Mouse (Mus musculus): ENCODE measurements around the gene Kcnk4. TPM values are rescaled to one million over a fixed set of nuclear protein-coding genes. Genes with fewer than 3 reads are reported as not detected.

The Kcnk4 gene
- polyA plus RNA-seq, 2 experiments: 1.1 TPM

DNA sequence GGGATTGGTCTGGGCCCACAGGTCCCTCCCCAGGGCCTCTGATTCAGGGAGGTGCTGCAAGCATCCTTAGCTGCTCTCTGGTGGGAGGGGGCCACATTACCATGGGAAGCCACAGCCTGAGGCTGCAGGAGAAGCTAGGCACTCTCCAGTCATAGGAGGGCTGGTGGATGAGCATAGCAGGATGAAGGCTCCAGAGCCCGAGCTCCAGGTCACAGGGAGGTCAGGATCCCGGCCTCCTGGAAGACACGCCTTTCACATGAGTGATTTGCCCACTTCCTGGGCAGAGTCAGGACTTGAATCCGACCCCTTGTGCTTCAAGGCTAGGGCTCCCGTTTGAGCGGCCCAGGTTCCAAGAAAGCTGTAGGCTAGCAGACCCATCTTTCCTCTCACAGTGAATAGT is 37.3 kb upstream of the Kcnk4 start:
- no peaks in the 10 kb centered on the region for H3K36me3 ChIP-seq (ENCODE audit: control insufficient read depth, insufficient read depth, low read length)
- H3K27me3 ChIP-seq (ENCODE audit: control insufficient read depth, insufficient read depth, low read length): no peaks in the 10 kb centered on the region
- ATAC-seq (ENCODE audit: low FRiP score, low read depth) (no peak), DNase-seq (ENCODE audit: low spot score) (no peak)
- WGBS: 32% methylated on average over 6 of the region's 6 CpGs
- no peaks in the 10 kb centered on the region for H3K9me3 ChIP-seq (ENCODE audit: control insufficient read depth, low read length)
- H3K4me2 ChIP-seq (replicated peaks; ENCODE audit: low read depth, low read length, severe bottlenecking): no peak overlapping the region
- no peak overlapping the region for H3K27ac ChIP-seq (replicated peaks; ENCODE audit: low read depth, low read length)
- H3K4me3 ChIP-seq (replicated peaks; ENCODE audit: low read length): no peak overlapping the region
- no peak for TF ChIP-seq POLR2A (IDR thresholded peaks at IDR 0.05; ENCODE audit: borderline replicate concordance, extremely low read depth, insufficient read depth, insufficient read length)
- peaks cover 27% of the 10 kb centered on the region for H3K4me1 ChIP-seq (ENCODE audit: control insufficient read depth, insufficient read depth, low read length)
- no peak overlapping the region for H3K9ac ChIP-seq (ENCODE audit: low read depth, low read length, severe bottlenecking)

- WGBS: 22% methylated on average over 11 of the region's 11 CpGs
- Histone ChIP-seq H3K9me3 (ENCODE audit: control insufficient read depth, low read length) (no peaks in the 10 kb centered on the region), H3K27ac (replicated peaks; ENCODE audit: low read depth, low read length) (no peak overlapping the region), H3K9ac (ENCODE audit: low read depth, low read length, severe bottlenecking) (0 out of 2 replicates have a peak overlapping the region, but pooled peaks have one; percentile 63), H3K27me3 (ENCODE audit: control insufficient read depth, insufficient read depth, low read length) (no peaks in the 10 kb centered on the region), H3K36me3 (ENCODE audit: control insufficient read depth, insufficient read depth, low read length) (peaks cover 10% of the 10 kb centered on the region), H3K4me2 (replicated peaks; ENCODE audit: low read depth, low read length, severe bottlenecking) (peak overlapping the region; percentile 61), H3K4me3 (replicated peaks; ENCODE audit: low read length) (peak overlapping the region; percentile 61), H3K4me1 (ENCODE audit: control insufficient read depth, insufficient read depth, low read length) (peaks cover 21% of the 10 kb centered on the region)
- TF ChIP-seq POLR2A (IDR thresholded peaks at IDR 0.05; ENCODE audit: borderline replicate concordance, extremely low read depth, insufficient read depth, insufficient read length): no peak
- ATAC-seq (ENCODE audit: low FRiP score, low read depth) (no peak), DNase-seq (ENCODE audit: low spot score) (no peak)
Measured at GRCm38 (mm10) chr19:6970460-6971085, 36.3 kb upstream of the Kcnk4 start.

DNA sequence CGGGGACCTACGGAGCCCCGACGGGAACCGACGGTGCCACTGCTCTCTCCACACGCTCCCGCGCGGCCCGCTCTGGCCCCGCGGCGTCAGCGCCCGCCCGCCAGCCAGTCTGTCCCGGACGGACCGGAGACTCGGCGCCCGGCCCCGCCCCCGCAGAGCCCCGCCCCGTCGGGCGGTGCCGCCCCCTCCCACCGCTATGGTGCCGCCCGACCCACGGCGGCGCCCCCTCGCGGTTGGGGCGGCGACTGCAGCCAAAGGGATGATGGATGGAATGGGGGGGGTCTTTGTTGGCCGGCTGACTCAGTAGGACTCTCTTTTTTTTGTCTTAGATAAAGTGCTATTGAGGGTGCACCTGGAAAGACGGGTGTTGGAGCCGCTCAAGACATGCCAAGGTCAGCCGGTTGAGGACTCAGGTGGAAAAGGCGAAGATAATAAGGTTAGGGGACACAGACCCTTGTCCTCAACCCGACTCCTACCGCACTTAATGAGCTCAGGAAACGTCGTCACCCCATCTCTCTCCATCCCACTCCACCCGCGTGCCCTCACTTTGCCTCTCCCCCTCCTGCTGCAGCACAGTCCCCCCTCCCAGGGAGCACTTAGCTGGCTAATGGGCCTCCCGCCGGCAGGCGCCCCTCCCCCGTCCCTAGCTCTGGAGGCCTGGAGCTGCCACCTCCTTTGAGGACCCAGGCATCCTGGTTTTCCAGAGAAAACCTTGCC is 35.5 kb upstream of the Kcnk4 start:
- WGBS: under 1% methylated on average over 44 of the region's 55 CpGs
- peak; percentile 30 for DNase-seq (ENCODE audit: low spot score)
- peak; percentile 73 for ATAC-seq (ENCODE audit: low FRiP score, low read depth)
- Histone ChIP-seq H3K9me3 (ENCODE audit: control insufficient read depth, low read length) (no peaks in the 10 kb centered on the region), H3K27ac (replicated peaks; ENCODE audit: low read depth, low read length) (no peak overlapping the region), H3K4me1 (ENCODE audit: control insufficient read depth, insufficient read depth, low read length) (peaks cover 21% of the 10 kb centered on the region), H3K27me3 (ENCODE audit: control insufficient read depth, insufficient read depth, low read length) (no peaks in the 10 kb centered on the region), H3K9ac (ENCODE audit: low read depth, low read length, severe bottlenecking) (peak overlapping the region; percentile 63), H3K4me2 (replicated peaks; ENCODE audit: low read depth, low read length, severe bottlenecking) (peak overlapping the region; percentile 61), H3K4me3 (replicated peaks; ENCODE audit: low read length) (peak overlapping the region; percentile 61), H3K36me3 (ENCODE audit: control insufficient read depth, insufficient read depth, low read length) (peaks cover 18% of the 10 kb centered on the region)
- peak; percentile 69; the same call in 1 of the 2 replicates for TF ChIP-seq POLR2A (IDR thresholded peaks at IDR 0.05; ENCODE audit: borderline replicate concordance, extremely low read depth, insufficient read depth, insufficient read length)

GRCm38 (mm10) chr19:6969291-6969664 is 35.0 kb upstream of the Kcnk4 start:
- no peaks in the 10 kb centered on the region for H3K9me3 ChIP-seq (ENCODE audit: control insufficient read depth, low read length)
- H3K4me3 ChIP-seq (replicated peaks; ENCODE audit: low read length): peak overlapping the region; percentile 61
- peak; percentile 39 for DNase-seq (ENCODE audit: low spot score)
- no peak overlapping the region for H3K27ac ChIP-seq (replicated peaks; ENCODE audit: low read depth, low read length)
- 1% methylated on average over 12 of the region's 20 CpGs for WGBS
- H3K27me3 ChIP-seq (ENCODE audit: control insufficient read depth, insufficient read depth, low read length): no peaks in the 10 kb centered on the region
- peaks cover 23% of the 10 kb centered on the region for H3K36me3 ChIP-seq (ENCODE audit: control insufficient read depth, insufficient read depth, low read length)
- peak; percentile 46 for ATAC-seq (ENCODE audit: low FRiP score, low read depth)
- peak overlapping the region; percentile 63 for H3K9ac ChIP-seq (ENCODE audit: low read depth, low read length, severe bottlenecking)
- H3K4me2 ChIP-seq (replicated peaks; ENCODE audit: low read depth, low read length, severe bottlenecking): peak overlapping the region; percentile 61
- TF ChIP-seq POLR2A (IDR thresholded peaks at IDR 0.05; ENCODE audit: borderline replicate concordance, extremely low read depth, insufficient read depth, insufficient read length): no peak
- H3K4me1 ChIP-seq (ENCODE audit: control insufficient read depth, insufficient read depth, low read length): peaks cover 21% of the 10 kb centered on the region

DNA sequence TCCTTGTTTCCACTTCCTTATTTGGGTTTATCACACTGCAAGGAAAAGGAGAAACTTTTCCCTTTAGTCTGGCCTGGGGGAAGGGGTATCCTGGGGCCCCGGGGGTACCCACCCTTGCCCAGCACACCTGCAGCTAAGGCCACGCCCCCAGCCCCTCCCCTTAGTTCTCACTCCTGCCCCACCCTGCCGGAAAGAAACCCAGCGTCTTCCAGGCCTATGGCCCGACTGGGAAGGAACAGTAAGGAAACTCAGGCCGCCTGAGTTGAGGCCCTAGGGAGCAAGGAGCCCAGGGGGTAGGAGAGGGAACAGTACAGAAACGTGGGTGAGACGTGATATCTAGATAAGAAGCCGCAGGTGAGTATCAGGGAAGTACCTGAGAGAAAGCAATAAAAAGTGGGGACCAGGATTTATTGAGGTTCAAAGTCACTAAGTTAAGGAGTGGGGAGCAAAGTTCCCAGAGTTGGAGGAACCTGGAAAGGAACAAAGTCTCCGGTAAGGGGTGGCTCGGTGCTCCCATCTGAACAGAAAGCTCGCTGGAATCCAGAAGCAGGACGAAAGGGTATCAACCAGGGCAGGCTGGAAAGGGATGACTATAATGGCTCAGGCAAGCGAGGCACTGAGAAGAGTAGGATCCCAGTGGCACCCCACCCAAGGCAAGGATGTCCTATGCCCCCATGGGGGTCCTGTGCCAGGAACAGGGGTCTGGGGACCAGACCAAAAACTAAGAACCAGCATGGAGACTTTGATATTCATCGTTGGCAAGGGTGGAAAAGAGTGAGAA is 34.4 kb upstream of the Kcnk4 start:
- peaks cover 21% of the 10 kb centered on the region for H3K4me1 ChIP-seq (ENCODE audit: control insufficient read depth, insufficient read depth, low read length)

More for the DNA sequence above, 34.4 kb upstream of the Kcnk4 start:
- H3K9me3 ChIP-seq (ENCODE audit: control insufficient read depth, low read length): no peaks in the 10 kb centered on the region
- ATAC-seq (ENCODE audit: low FRiP score, low read depth) (no peak), DNase-seq (ENCODE audit: low spot score) (no peak)
- peak overlapping the region; percentile 61 for H3K4me3 ChIP-seq (replicated peaks; ENCODE audit: low read length)
- H3K27ac ChIP-seq (replicated peaks; ENCODE audit: low read depth, low read length): no peak overlapping the region
- no peak for TF ChIP-seq POLR2A (IDR thresholded peaks at IDR 0.05; ENCODE audit: borderline replicate concordance, extremely low read depth, insufficient read depth, insufficient read length)
- H3K4me2 ChIP-seq (replicated peaks; ENCODE audit: low read depth, low read length, severe bottlenecking): peak overlapping the region; percentile 61
- peaks cover 26% of the 10 kb centered on the region for H3K36me3 ChIP-seq (ENCODE audit: control insufficient read depth, insufficient read depth, low read length)
- H3K9ac ChIP-seq (ENCODE audit: low read depth, low read length, severe bottlenecking): peak overlapping the region; percentile 63
- no peaks in the 10 kb centered on the region for H3K27me3 ChIP-seq (ENCODE audit: control insufficient read depth, insufficient read depth, low read length)
- WGBS: 12% methylated on average over 15 of the region's 15 CpGs

Measured in limb, embryonic 14.5 days (tissue).